Mouse (Mus musculus): ENCODE data around the gene Gm8773. TPM values are rescaled to one million over a fixed set of nuclear protein-coding genes. Genes with fewer than 3 reads are reported as not detected.
A peak's percentile ranks its signal among the peaks of the same experiment; 100 is the strongest.

The Gm8773 gene
- polyA plus RNA-seq (2012; rRNA removed): 2.7 and 5.3 TPM in 2 replicates

GRCm38 (mm10) chr5:5573749-5574317 is at the start of gene Gm8773:
TSS of gene Gm8773 (plus strand) at chr5:5573799.
- no peak for DNase-seq (ENCODE audit: low spot score)

GRCm38 (mm10) chr5:5533656-5534420 is 39.8 kb upstream of the Gm8773 start:
- DNase-seq (ENCODE audit: low spot score): no peak

GRCm38 (mm10) chr5:5536131-5536530 is 37.5 kb upstream of the Gm8773 start:
- no peak for DNase-seq (ENCODE audit: low spot score)

GRCm38 (mm10) chr5:5539771-5540170 is 33.8 kb upstream of the Gm8773 start:
- DNase-seq (ENCODE audit: low spot score): no peak

GRCm38 (mm10) chr5:5540385-5540784 is 33.2 kb upstream of the Gm8773 start:
- no peak for DNase-seq (ENCODE audit: low spot score)

GRCm38 (mm10) chr5:5551110-5551509 is 22.5 kb upstream of the Gm8773 start:
- DNase-seq (ENCODE audit: low spot score): no peak

- peak; percentile 93 for DNase-seq (ENCODE audit: low spot score)
Observed at GRCm38 (mm10) chr5:5559079-5559740, 14.4 kb upstream of the Gm8773 start, which contains the start of gene Gtpbp10. TSS of gene Gtpbp10 (minus strand) at chr5:5559538.

- DNase-seq (ENCODE audit: low spot score): no peak
Observed at GRCm38 (mm10) chr5:5559798-5560197, 13.8 kb upstream of the Gm8773 start.

- DNase-seq (ENCODE audit: low spot score): no peak
Observed at GRCm38 (mm10) chr5:5561041-5561706, 12.4 kb upstream of the Gm8773 start.

- DNase-seq (ENCODE audit: low spot score): no peak
Observed at GRCm38 (mm10) chr5:5562435-5562834, 11.2 kb upstream of the Gm8773 start.

GRCm38 (mm10) chr5:5587686-5588085 is 14.1 kb downstream of the Gm8773 start:
- no peak for DNase-seq (ENCODE audit: low spot score)

- no peak for DNase-seq (ENCODE audit: low spot score)
Observed at GRCm38 (mm10) chr5:5610540-5610939, 36.9 kb downstream of the Gm8773 start.

- no peak for DNase-seq (ENCODE audit: low spot score)
Observed at GRCm38 (mm10) chr5:5618329-5618728, 44.7 kb downstream of the Gm8773 start.

GRCm38 (mm10) chr5:5625491-5625890 is 51.9 kb downstream of the Gm8773 start:
- no peak for DNase-seq (ENCODE audit: low spot score)

Other genes starting within 250 kb of the Gm8773 start
- 6.9 and 8.2 TPM in 2 replicates for gene Cdk14, start 153.5 kb upstream of the Gm8773 start, polyA plus RNA-seq (2012; rRNA removed)
- gene 1700015F17Rik, start 94.7 kb upstream of the Gm8773 start, polyA plus RNA-seq (2012; rRNA removed): 0.10 TPM in 1 of 2 replicates, not detected in the other
- 23.4 and 24.7 TPM in 2 replicates for gene Cldn12, start 58.8 kb upstream of the Gm8773 start, polyA plus RNA-seq (2012; rRNA removed)
- 14.3 and 15.6 TPM in 2 replicates for gene Gtpbp10, start 14.3 kb upstream of the Gm8773 start, polyA plus RNA-seq (2012; rRNA removed)
- 3.1 and 3.2 TPM in 2 replicates for gene Cfap69, start 90.4 kb downstream of the Gm8773 start, polyA plus RNA-seq (2012; rRNA removed)
- 9.6 and 13.2 TPM in 2 replicates for gene Steap2, start 120.8 kb downstream of the Gm8773 start, polyA plus RNA-seq (2012; rRNA removed)
- 1.8 and 1.9 TPM in 2 replicates for gene Steap1, start 175.5 kb downstream of the Gm8773 start, polyA plus RNA-seq (2012; rRNA removed)